8 mouse cellular contexts compared by ENCODE assay signal in genomic region chr7:73654193-73654871, GRCm38 (mm10).
DNase-seq lines count a peak whose midpoint lies in the region; ATAC-seq lines count a peak whose summit lies in the region.
"Had no signal": no experiment of that assay in that cellular context is flagged by ENCODE, and none has a peak within 500 bp of the region (broad histone marks: within the 10 kb centered on the region; RNA-seq: fewer than 3 reads in every experiment).

No protein-coding gene starts in this region.

- H3K27me3 ChIP-seq in limb, embryonic 13.5 days: peaks cover 11% of the 10 kb centered on the region
- H3K27me3 ChIP-seq in neural tube, embryonic 11.5 days (ENCODE audit: control insufficient read depth, insufficient read depth, low read length): no peaks in the 10 kb centered on the region

- H3K4me2 ChIP-seq in limb, embryonic 13.5 days (replicated peaks): no peak overlapping the region
- no peak overlapping the region for H3K4me2 ChIP-seq in neural tube, embryonic 11.5 days (ENCODE audit: low read depth)

- peak; percentile 75 for ATAC-seq in erythroblast, adult 5-6 weeks (replicated peaks; ENCODE audit: low FRiP score, poor library complexity, severe bottlenecking)
- peak; percentile 43 for ATAC-seq in inflammation-experienced regulatory T-cells, adult 6 months
- peak; percentile 46; the same call in 1 of the 2 replicates for ATAC-seq in limb, embryonic 13.5 days (ENCODE audit: low FRiP score, low read depth)
- peak; percentile 31; the same call in 1 of the 2 replicates for ATAC-seq in neural tube, embryonic 11.5 days (ENCODE audit: insufficient read depth, low FRiP score, low TSS enrichment)

- H3K4me3 ChIP-seq in limb, embryonic 13.5 days: no peak overlapping the region
- H3K4me3 ChIP-seq in neural tube, embryonic 11.5 days (ENCODE audit: low read depth, low read length): no peak overlapping the region
- H3K4me3 ChIP-seq: heart, adult 2 months had no signal

- peak; percentile 21 for DNase-seq in urinary bladder, postnatal 25 days (ENCODE audit: low spot score)
- DNase-seq in urinary bladder, postnatal 36 days (ENCODE audit: low spot score in 2 of 2): no peak
- peak; percentile 12 for DNase-seq in c-Kit-negative CD71-positive TER-119-positive erythroid progenitor cells, embryonic 14.5 days (ENCODE audit: low read depth, low spot score)
- DNase-seq in neural tube, embryonic 11.5 days (ENCODE audit: low spot score): peak; percentile 50

- 0 out of 2 replicates have a peak overlapping the region, but pooled peaks have one; percentile 4 for H3K9ac ChIP-seq in limb, embryonic 13.5 days
- no peak overlapping the region for H3K9ac ChIP-seq in neural tube, embryonic 11.5 days (ENCODE audit: low read length)

- no peaks in the 10 kb centered on the region for H3K36me3 ChIP-seq in limb, embryonic 13.5 days
- no peaks in the 10 kb centered on the region for H3K36me3 ChIP-seq in neural tube, embryonic 11.5 days (ENCODE audit: control insufficient read depth, insufficient read depth, low read length)

- H3K9me3 ChIP-seq in limb, embryonic 13.5 days: 0 out of 2 replicates have a peak, but pooled peaks cover 3% of the 10 kb centered on the region
- H3K9me3 ChIP-seq in neural tube, embryonic 11.5 days (ENCODE audit: control insufficient read depth, low read length): no peaks in the 10 kb centered on the region

- H3K27ac ChIP-seq in limb, embryonic 13.5 days: no peak overlapping the region
- H3K27ac ChIP-seq in neural tube, embryonic 11.5 days (ENCODE audit: low read depth, low read length): no peak overlapping the region
- H3K27ac ChIP-seq: heart, adult 2 months had no signal

- peaks cover 5% of the 10 kb centered on the region; the same call in 1 of the 2 replicates for H3K4me1 ChIP-seq in limb, embryonic 13.5 days
- H3K4me1 ChIP-seq in neural tube, embryonic 11.5 days (ENCODE audit: control insufficient read depth, insufficient read depth, low read length): no peaks in the 10 kb centered on the region

- 34% methylated on average over 12 of the region's 12 CpGs for WGBS in limb, embryonic 13.5 days
- WGBS in neural tube, embryonic 11.5 days: 44% methylated on average over 12 of the region's 12 CpGs

Comparison
In these comparisons a context has a peak if more than half of its experiments do, and no peak if none do; other contexts are left out.
1. DNase-seq: peak in urinary bladder, postnatal 25 days (single experiment), c-Kit-negative CD71-positive TER-119-positive erythroid progenitor cells, embryonic 14.5 days (single experiment) and neural tube, embryonic 11.5 days (single experiment); none in urinary bladder, postnatal 36 days (0 of 2).
2. Peak in every context shown above with its lines, with median percentiles within 50 percentile points of each other: ATAC-seq.